Mouse (Mus musculus): Measurements from ENCODE around the gene Slc25a13.

DNA sequence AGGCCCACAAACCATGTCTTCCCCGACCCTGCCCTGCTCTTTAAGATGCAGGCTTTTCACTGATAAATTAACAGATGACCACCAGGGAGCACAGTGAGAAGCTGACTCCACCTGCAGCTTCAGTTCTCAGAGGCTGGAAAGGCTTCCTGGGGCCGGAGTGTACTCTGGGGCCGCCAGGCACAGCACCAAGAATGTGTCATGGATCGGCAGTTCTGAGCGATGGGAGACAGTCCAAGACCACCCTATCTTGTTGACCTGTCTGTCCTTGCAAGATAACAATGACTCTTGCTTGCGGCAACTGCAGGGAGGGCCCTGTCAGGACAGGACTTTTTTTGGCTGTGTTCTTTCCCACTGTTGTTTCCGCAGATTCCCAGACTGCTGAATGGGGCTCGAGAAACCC, 33.4 kb downstream of the Slc25a13 start:
- no peak for TF ChIP-seq CTCF (IDR thresholded peaks at IDR 0.05; ENCODE audit: insufficient read depth, low read depth, low read length)
- TF ChIP-seq POLR2A (IDR thresholded peaks at IDR 0.05; ENCODE audit: insufficient read depth, low read depth, low read length) = no peak
